Mouse (Mus musculus) left cerebral cortex, postnatal 14 days (tissue): ENCODE results near the gene Cadm1. TPM values are rescaled to one million over a fixed set of nuclear protein-coding genes. Genes with fewer than 3 reads are reported as not detected.
A peak's percentile ranks its signal among the peaks of the same experiment; 100 is the strongest.

Experiments
- DNase-seq, 2 experiments: peaks; one replicate each; pipeline ENCODE4 v3.0.0; 2021 to 2022; ENCODE audit warnings: low spot score in 2 of 2, mixed read lengths in 1 of 2
- intact Hi-C: fragments of 180-260 bp; cut with DNase I; formaldehyde crosslinking; loops from one replicate; pipeline ENCODE4 v1.15.1; 2025
- total RNA-seq, 2 experiments: library from RNA; stranded (reverse); gene quantifications; 2 replicates each; pipeline ENCODE4 v1.2.3; 2021

The Cadm1 gene
- total RNA-seq, 2 experiments from 2014 or later: 201 to 225 TPM

- peak; percentile 30 to 46 for DNase-seq
- intact Hi-C loops: no loop called here
These were observed 57.7 kb downstream of the Cadm1 start for GRCm38 (mm10) chr9:47587577-47588194.

DNA sequence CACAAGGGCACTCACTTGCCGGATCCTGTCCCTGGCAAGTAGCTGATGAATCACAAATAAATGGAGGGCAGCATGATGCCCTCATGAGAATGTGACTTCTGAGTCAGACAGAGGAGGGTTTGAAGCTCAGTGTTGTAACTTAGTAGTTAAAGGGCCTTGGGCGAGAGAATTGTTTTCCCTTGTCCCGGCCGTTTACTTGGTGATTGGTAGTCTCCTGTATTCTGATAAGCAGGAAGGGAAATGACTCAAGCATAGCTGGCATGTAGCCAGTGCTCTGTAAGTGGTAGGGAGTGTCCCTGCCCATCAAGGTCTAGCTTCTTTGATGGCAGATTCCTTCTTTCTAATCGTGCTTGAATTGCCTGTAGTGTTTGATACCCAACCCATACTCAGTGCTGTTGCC lies 59.9 kb downstream of the Cadm1 start:
- intact Hi-C loops: no loop called here
- DNase-seq: no peak

- intact Hi-C loops: no loop called here
- no peak for DNase-seq
These were observed 71.6 kb downstream of the Cadm1 start for GRCm38 (mm10) chr9:47601541-47601940.

DNA sequence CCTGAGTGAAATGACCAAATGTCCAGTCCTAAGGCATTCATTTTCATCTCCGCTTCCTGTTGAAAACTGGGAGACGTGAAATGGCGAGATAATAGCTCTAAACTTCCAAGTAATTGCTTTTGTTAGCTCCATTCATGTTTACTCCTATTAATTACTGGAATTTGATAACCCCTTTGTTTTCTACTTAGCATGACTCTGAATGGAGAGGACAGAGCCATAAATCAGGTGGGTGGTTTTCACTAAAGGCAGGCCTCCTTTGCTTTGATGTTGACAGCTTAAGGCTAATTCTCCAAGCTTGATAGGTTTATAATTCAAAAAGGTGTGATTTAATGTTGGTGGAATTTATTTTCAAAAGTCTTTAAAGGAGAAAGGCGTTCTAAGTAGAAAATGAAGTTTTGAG lies 74.0 kb downstream of the Cadm1 start:
- intact Hi-C loops: no loop called here
- DNase-seq: no peak

DNA sequence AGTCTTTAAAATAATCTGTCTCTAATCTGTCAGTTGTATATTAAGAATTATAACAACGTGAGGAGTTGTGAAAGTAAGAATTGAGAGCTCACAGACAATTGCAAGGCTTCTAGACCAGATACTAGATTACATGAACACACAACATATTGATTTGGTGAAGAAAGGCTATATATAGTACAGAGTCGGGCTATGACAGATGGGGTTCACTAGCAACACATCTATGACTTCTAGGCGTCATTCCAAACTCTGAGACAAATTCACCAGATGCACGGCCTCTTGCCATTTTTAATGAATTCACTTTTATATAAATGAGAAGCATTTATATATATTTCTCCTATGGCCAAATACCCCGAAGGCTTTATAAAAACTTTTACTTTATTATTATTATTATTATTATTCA lies 75.7 kb downstream of the Cadm1 start:
- intact Hi-C loops: no loop called here

DNA sequence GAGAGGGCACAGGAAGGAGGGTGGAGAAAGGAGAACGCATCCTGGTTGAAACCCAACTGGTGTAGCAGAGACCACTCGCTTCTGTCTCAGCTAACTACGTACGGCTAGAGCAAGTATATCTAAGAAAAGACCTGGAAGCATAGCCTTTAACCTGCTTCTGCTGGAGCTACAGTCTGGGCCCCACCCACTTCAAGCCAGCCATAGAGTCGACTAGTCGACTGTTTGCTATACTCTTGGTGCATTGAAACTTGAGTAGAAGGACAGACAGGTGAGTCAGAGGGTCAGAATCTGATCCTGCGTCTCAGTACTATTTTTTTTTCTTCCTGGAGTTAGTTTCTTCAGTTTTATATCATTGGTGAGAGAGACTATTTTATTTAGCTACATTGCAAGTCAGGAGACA lies 78.5 kb downstream of the Cadm1 start:
- no peak for DNase-seq
- intact Hi-C loops: no loop called here

More for the DNA sequence above, 75.7 kb downstream of the Cadm1 start:
- DNase-seq: peak in 1 of 2 experiments; percentile 27

DNA sequence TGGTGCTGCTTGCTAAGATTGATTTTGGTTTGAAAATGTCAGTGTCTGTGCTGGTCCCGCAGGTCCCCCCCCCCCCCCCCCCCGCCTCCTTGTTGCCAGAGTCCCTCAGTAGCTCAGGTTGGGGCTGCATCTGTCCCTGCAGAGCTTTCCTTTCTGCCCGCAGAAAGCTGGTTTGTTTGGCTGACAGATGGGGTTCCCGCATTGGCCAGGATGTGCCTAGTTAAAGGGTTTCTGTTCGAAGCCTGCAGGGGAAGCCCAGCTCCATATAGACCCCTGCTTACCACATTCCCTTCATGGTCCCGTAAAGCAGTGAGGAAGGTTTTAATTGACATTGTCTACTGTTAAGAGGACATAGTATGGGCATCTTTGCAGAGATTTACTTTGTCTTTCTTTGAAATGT lies 78.9 kb downstream of the Cadm1 start:
- DNase-seq: no peak
- intact Hi-C loops: no loop called here

GRCm38 (mm10) chr9:47609443-47609842 lies 79.5 kb downstream of the Cadm1 start:
- DNase-seq: no peak
- intact Hi-C loops: no loop called here

DNA sequence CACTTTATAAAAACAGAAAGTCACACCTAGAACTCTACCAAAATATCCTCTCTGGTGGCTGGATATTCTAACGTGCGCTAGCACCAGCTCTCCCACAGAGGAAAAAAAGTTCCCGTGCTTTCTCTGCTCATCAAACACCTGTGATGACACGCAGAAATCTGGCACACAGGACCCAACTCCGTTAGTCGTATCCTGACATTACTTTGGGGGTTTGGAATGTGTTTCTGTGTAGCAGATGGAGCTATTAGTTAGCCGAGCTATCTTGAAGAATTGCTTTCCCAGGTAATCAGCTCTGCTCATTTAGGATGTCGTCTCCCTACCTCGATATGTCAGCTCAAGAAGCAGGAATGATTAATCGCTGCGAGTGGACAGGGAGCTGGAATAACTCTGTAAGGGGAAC lies 80.3 kb downstream of the Cadm1 start:
- intact Hi-C loops: no loop called here
- DNase-seq: no peak

- intact Hi-C loops: no loop called here
- DNase-seq: no peak
These were observed 83.0 kb downstream of the Cadm1 start for GRCm38 (mm10) chr9:47612894-47613412.

DNA sequence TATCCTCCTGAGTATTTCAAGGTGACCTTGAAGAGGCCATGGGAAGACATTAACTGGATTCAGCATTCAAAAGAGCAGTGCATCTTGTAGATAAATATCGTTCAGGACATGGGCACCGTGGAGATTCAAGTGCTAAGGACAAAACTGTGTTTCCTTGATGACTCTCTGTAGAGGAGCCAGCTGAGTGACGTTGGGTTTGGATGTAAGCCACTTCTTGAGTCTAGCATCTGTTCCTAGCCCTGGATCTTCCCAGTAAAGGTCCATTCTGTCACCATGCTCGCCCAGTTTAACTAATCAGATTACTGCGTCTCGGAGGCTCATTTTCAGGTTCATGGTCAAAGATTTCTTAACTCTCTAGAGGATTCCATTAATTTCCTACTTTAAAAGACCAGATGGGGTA lies 85.1 kb downstream of the Cadm1 start:
- intact Hi-C loops: no loop called here
- DNase-seq: peak in 1 of 2 experiments; percentile 47

DNA sequence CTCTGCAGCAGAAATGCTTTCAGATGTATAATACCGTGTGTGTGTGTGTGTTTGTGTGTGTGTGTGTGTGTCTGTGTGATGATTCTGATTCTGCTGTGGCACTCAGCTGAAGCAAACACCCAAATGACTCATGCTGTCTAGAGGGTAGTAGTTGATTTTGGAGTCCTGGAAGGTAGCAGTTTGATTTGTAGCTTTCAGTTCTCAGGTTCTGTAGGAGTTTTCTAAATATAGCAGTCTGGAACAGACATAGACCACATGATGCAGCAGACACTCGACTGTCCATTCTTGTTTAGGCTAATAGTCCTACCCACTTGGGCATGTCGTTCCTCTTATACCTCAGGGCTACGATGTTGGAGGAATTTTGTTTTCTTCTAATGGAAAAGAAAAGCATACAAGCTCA lies 86.4 kb downstream of the Cadm1 start:
- DNase-seq: no peak
- intact Hi-C loops: no loop called here

- intact Hi-C loops: no loop called here
- DNase-seq: no peak
These were observed 89.6 kb downstream of the Cadm1 start for GRCm38 (mm10) chr9:47619501-47620029.

DNA sequence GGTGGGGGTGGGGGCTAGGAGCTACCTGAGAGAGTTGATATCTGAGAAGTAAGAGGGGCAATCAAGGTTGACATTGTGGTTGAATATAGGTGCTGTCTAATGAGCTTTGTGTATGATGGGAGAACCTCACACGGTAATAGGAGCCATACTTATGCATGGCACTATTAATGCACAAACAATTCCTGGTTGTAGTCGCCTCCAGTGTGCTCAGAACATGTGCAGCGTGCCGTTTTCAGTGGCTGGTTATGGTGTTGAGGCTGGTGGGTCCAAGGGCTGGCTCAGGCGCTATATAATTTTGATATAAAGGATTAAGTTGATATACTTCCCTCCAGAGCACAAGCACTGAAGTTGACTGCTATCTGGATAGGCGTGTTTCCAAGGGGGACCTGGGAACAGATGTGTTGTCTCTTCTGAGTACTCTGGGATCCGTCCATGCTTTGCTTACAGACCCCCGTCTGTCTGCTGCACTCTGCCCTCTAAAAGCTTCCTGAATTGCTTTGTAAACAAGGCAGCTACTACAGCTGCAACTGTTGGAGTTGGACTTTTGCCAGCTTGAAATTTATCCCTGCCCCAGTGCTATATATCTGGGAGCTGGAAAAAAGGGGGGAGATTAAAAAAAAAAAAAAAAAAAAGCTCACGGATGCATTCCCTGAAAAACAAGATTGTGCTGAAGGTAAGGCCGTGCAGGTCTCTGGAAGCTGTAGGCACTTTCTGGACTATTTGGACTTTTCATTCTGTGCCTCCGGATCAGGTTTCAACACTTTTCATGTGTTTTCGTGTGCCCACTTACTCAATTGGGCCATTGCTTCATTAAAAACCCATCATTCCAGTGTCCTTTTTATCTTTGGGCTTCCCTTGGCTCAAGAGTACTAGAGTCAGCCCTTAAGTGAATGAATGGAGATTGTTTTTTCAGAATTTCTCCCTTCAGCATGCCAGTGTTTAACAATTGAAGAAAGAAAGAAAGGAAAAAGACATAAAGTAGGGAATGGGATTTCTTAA lies 93.8 kb downstream of the Cadm1 start:
- DNase-seq: no peak
- intact Hi-C loops: no loop called here

DNA sequence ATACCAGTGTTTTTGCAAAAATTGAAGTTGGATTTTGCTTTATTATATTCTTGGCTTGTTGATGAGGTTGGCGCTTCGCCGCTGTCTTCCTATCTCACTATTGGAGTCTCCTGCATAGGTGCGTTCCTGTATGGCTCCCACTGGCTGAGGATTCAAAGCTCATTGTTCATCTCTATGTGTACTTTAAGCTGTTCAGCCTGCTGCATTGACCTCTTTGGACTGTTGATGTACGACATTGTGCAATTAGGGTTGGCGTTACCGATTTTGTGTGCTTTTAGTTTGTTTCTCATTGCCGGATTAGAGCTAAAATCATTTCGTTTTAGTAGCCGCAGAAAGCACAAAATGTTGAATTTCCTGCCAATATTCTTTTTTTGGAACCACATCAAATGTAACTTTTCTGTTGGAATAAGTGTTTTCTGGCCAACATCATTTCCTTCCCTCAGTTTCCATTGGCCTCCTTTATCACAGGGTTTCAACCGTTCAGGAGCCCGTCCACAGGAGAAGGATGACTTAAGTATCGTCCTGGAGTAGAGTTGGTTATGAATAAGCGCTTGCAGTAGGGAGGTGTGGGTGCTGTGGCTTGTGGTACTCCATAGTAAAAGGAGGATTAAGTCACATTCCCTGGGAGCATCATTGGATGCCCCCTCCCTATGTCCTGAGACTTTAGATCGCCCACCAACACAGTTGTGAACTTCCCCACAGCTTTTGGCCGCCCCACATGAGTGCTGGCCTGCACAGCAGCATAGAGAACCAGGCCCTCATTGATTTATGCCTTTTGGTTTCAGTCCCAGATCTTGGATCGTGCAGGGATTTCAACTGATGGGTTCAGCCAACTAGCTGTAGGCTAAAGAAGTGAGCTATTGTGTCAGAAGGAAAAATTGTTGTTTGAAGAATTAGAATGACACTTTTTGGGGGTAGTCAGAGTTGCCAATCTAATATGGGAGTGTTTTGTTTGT lies 94.9 kb downstream of the Cadm1 start:
- intact Hi-C loops: no loop called here
- peak in 1 of 2 experiments; percentile 49 for DNase-seq

DNA sequence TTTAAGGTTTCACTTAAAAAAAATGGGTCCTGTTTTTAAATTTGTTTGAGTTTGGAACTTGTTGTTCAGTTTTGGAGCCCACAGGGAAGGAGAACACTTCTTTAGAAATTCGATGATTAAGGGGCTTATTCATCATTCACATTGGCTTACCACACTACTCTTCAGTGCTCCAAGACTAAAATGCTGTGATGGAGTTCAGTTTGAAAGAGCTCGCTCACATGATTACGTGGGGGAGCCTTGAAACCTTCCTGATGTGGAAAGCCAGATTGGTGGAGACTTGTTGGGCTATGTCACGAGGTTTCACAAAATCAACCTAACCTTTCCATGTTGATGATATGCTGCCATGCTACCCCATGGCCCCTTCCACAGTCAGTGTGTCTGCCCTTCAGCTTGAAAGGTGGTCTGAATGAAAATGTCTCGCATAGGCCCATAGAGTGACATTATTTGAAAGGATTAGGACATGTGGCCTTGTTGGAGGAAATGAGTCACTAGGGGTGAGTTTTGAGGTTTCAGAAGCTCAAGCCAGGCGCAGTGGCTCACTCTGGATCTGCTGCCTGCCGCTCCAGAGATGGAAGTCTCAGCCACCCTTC lies 95.7 kb downstream of the Cadm1 start:
- DNase-seq: no peak
- intact Hi-C loops: no loop called here

GRCm38 (mm10) chr9:47627966-47628365 lies 98.0 kb downstream of the Cadm1 start:
- intact Hi-C loops: no loop called here

DNA sequence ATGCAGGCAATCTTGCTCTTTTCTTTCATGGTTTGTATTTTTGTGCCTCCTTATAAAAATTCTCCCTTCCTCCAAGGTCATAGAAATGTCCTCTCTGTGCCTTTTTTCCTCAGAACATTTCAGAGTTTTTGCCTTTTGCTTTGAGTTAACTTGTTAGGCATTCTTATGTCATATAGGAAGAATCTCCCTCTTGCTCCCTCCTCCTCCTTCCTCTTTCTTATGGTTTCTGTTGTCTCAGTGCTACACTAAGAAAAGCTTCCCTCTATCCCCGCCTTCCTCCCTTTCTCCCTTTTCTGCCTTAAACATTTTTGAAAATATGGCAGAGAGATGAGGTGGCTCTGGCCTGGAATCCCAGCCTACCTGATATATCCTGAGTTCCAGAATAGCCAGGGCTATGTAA lies 98.6 kb downstream of the Cadm1 start:
- no peak for DNase-seq
- intact Hi-C loops: no loop called here

More at GRCm38 (mm10) chr9:47627966-47628365, 98.0 kb downstream of the Cadm1 start:
- DNase-seq: no peak

DNA sequence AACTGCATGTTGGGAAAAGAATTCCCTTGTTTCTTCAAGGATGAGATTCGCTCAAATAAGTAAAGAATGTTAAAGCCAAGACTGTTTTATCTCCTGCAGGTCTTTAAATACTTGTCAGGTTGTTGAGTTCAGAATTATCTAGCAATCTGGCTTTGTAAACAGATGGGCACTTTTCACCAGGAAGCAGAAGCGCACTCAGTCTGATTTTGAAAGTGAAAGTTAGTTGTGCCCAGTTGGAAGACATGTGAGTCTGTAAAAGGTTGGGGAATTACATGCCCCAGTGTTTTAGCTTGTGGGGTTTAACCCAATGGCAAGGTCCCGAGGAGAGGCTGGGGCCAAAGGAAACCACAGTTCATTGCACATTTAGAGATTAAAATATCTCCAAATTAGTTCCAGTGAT lies 104.7 kb downstream of the Cadm1 start:
- DNase-seq: no peak
- intact Hi-C loops: no loop called here
